Mouse (Mus musculus): Measurements from ENCODE around the gene Wdr77.
A peak's percentile ranks its signal among the peaks of the same experiment; 100 is the strongest.
"Not testable (repeated sequence)": the region's sequence is repeated elsewhere in the genome, so short reads cannot be mapped to it uniquely, and the experiment has no call there.

Gene Wdr77

GRCm38 (mm10) chr3:105958974-105959580, at the start of gene Wdr77:
TSS of gene Wdr77 (plus strand) at chr3:105959369.
- DNase-seq (ENCODE audit: inconsistent ontology term), result peak; percentile 100

GRCm38 (mm10) chr3:105910519-105911190, 48.5 kb upstream of the Wdr77 start:
- DNase-seq (ENCODE audit: inconsistent ontology term), result no peak

DNA sequence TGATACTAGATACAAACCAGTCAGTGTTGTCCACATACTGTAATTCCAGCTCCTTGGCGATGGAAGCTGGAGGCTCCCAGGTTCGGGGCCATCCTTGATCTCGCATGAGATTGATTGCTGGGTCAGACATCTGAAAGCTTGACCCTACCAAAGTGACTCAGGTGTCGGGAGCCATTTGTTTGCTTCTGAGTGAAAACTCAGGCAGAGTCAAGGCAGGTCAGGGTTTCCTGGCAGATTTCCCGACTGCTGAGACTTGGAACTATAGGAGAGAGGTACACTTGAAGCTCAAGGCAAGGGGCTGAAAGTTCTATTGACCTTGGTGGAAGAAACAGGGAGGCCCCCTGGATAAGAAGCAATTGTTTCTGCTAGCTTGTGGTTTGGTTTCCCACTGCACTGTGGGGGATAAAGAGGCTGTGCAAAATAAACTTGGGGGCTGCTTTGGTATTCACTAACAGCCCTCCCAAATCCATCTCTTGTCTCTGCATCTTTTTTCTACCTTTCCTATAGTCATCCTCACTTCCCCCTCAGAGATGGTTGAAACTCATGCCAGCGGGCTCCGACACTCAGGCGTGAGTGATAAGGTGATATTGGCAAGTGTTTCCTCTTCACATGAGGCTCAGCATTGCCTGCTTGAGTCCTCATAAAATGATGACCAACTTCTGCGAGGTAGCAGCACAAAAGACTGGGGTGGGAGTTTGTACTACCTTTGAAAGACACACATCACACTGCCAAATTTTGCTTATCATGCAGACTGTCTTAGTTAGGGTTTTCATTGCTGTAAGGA, 46.9 kb upstream of the Wdr77 start:
- DNase-seq (ENCODE audit: inconsistent ontology term), result no peak

DNA sequence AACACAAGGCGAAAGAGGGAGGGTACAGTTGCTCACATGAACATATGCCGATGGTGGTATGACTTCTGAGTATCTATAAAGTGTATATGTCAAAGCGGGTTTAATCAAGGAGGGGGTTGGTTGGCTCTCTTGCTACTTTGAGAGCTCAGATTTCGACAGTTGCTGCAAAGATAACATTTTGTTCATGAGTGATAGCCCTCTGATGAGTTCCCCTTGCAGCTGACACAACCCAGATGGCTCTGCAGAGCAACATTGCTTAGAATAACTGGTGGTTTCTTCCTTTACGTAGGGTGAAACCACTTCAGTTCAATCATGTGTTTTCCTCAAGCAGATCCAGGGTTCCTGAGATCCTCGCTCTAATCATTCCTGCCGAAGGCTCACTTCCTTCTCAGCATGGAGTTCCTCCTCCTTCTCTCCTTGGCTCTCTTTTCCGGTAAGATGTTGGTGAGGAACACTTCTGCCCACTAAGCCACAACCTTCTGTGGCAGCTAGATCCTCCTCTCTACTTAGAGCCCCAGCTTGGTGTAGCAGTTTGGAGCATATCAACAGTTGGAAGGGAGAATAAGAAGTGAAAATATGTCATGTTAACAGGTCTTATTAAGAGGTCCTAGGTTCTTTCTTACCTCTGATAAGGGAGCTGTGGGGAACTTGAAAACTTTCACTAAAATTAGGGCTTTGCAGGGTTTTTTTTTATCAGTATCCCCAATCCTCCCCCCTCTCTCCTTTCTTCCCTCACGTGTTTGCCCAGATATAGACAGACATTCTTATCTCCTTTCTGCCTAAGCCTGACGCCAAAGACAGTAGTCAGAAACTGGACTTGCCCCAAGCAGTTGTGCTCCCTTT, 45.1 kb upstream of the Wdr77 start:
- DNase-seq (ENCODE audit: inconsistent ontology term), result no peak

DNA sequence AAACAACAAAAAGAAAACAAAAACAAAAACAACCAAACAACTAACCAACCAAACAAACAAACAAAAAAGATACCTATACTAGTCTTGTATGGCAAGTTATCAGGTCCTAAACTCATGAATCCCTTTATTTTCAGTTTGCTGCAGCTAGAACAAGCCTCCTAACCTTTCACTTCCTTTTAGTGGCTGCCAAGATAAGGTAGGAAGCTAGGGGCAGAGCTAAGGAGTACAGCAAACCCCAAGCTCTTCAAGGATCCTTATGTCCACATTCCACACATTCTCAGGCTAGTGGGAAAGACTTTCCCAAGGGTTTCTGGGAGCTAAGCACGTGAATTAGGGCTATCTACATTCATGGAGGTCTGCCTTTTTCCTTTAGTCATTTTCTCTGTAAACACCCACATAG, 43.9 kb upstream of the Wdr77 start:
- DNase-seq (ENCODE audit: inconsistent ontology term), result no peak

- DNase-seq (ENCODE audit: inconsistent ontology term), result not testable (repeated sequence)
Observed at GRCm38 (mm10) chr3:105916455-105916854, 42.7 kb upstream of the Wdr77 start.

GRCm38 (mm10) chr3:105917656-105918354, 41.4 kb upstream of the Wdr77 start:
- DNase-seq (ENCODE audit: inconsistent ontology term), result no peak

GRCm38 (mm10) chr3:105918355-105918745, 40.8 kb upstream of the Wdr77 start:
- no peak for DNase-seq (ENCODE audit: inconsistent ontology term)

GRCm38 (mm10) chr3:105920743-105921142, 38.4 kb upstream of the Wdr77 start:
- DNase-seq (ENCODE audit: inconsistent ontology term), result not testable (repeated sequence)

DNA sequence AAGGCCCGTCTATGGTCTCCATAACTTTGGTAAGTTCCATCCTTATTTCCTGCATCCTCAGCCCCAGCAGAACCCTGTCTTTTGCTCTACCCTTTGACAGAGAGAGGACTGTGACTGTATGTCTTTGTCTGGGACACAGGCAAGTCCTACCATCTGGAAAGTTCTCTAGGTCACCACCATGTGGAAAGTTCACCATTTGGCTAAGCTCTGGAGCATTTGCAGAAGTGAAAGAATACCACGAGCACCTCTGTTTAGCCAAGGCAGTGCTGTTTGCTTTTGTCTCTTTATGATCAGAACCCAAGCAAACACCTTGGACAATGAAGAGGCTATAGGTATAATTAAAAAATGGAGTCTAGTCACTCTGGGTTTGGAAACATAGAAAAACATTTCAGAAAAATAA, 37.2 kb upstream of the Wdr77 start:
- DNase-seq (ENCODE audit: inconsistent ontology term), result no peak

GRCm38 (mm10) chr3:105924616-105925015, 34.6 kb upstream of the Wdr77 start:
- DNase-seq (ENCODE audit: inconsistent ontology term), result no peak

GRCm38 (mm10) chr3:105927561-105928194, 31.5 kb upstream of the Wdr77 start:
- no peak for DNase-seq (ENCODE audit: inconsistent ontology term)

- DNase-seq (ENCODE audit: inconsistent ontology term), result no peak
Observed at GRCm38 (mm10) chr3:105928195-105928569, 31.0 kb upstream of the Wdr77 start.

GRCm38 (mm10) chr3:105928781-105929180, 30.4 kb upstream of the Wdr77 start:
- no peak for DNase-seq (ENCODE audit: inconsistent ontology term)

GRCm38 (mm10) chr3:105929821-105930220, 29.3 kb upstream of the Wdr77 start:
- no peak for DNase-seq (ENCODE audit: inconsistent ontology term)

GRCm38 (mm10) chr3:105931095-105931494, 28.1 kb upstream of the Wdr77 start:
- no peak for DNase-seq (ENCODE audit: inconsistent ontology term)

- DNase-seq (ENCODE audit: inconsistent ontology term), result no peak
Observed at GRCm38 (mm10) chr3:105932240-105933071, 26.7 kb upstream of the Wdr77 start, which contains the start of gene I830077J02Rik. TSS of gene I830077J02Rik (minus strand) at chr3:105932664.

- no peak for DNase-seq (ENCODE audit: inconsistent ontology term)
Observed at GRCm38 (mm10) chr3:105933926-105934325, 25.2 kb upstream of the Wdr77 start.

- no peak for DNase-seq (ENCODE audit: inconsistent ontology term)
Observed at GRCm38 (mm10) chr3:105935033-105935432, 24.1 kb upstream of the Wdr77 start.

DNA sequence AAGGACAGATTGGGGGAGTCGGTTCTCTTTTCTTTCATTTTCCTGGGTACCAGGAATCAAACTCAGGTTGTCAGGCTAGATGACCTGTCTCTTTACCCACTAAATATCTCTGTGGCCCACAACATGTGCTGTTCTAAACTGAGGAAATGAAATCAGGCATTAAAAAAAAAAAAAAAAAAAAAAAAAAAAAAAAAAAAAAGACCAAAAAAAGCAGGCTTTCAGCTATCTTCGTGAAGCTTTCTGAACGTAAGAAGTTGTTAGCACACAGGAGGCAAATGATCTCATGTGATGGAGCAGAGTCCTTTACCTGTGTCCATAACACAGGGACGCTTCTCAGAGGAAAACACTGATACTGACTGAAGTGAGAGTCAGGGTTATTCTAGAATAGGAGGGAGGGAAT, 23.1 kb upstream of the Wdr77 start:
- DNase-seq (ENCODE audit: inconsistent ontology term), result no peak

All from Muller cell, postnatal 12 days (primary cell).